Mouse (Mus musculus) lung, postnatal 10 days (tissue): Measurements from ENCODE around the gene Nmnat3.

Source experiments
- DNase-seq: peaks from one replicate; pipeline ENCODE4 v3.0.0; 2021

Gene Nmnat3

GRCm38 (mm10) chr9:98424291-98424690 lies 137.1 kb downstream of the Nmnat3 start:
- no peak for DNase-seq

GRCm38 (mm10) chr9:98424725-98425210 lies 137.5 kb downstream of the Nmnat3 start:
- peak; percentile 80 for DNase-seq

GRCm38 (mm10) chr9:98425351-98425880 lies 138.2 kb downstream of the Nmnat3 start:
- DNase-seq = peak; percentile 7

- no peak for DNase-seq
Observed at GRCm38 (mm10) chr9:98427906-98428517, 140.8 kb downstream of the Nmnat3 start.

GRCm38 (mm10) chr9:98428783-98429182 lies 141.5 kb downstream of the Nmnat3 start:
- peak; percentile 76 for DNase-seq

GRCm38 (mm10) chr9:98429806-98430205 lies 142.6 kb downstream of the Nmnat3 start:
- DNase-seq = peak; percentile 64

GRCm38 (mm10) chr9:98430528-98430927 lies 143.3 kb downstream of the Nmnat3 start:
- DNase-seq = peak; percentile 5

GRCm38 (mm10) chr9:98433021-98433420 lies 145.8 kb downstream of the Nmnat3 start:
- DNase-seq = no peak

GRCm38 (mm10) chr9:98433956-98434588 lies 146.8 kb downstream of the Nmnat3 start:
- no peak for DNase-seq

GRCm38 (mm10) chr9:98437819-98438218 lies 150.6 kb downstream of the Nmnat3 start:
- no peak for DNase-seq

GRCm38 (mm10) chr9:98439091-98439490 lies 151.9 kb downstream of the Nmnat3 start:
- no peak for DNase-seq

- peak; percentile 55 for DNase-seq
Observed at GRCm38 (mm10) chr9:98442638-98443037, 155.4 kb downstream of the Nmnat3 start.

GRCm38 (mm10) chr9:98445359-98446149 lies 158.3 kb downstream of the Nmnat3 start:
- no peak for DNase-seq

GRCm38 (mm10) chr9:98450976-98451375 lies 163.7 kb downstream of the Nmnat3 start:
- no peak for DNase-seq

- DNase-seq = no peak
Observed at GRCm38 (mm10) chr9:98466709-98467108, 179.5 kb downstream of the Nmnat3 start.
